Comparison of ENCODE assay signal across 8 mouse cellular contexts in the genomic region with DNA sequence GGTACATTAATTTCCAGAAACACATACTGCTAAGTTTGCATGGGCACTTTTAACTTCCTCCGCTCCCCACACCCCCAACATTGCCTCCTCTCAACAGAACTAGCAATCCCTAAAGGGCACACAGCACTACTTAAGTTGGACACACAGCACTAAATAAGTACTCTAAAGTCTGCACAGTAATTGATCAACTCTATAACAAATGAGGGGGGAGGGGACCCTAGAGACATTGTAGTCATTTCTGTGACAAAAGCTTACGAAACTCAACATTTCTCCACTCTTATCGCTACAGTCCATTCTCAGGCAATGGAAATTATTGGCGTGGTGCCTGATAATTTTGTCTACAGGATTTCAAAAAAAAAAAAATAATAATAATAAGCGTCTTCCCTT. TPM values are rescaled to one million over a fixed set of nuclear protein-coding genes. Genes with fewer than 3 reads are reported as not detected.
DNase-seq lines count a peak whose midpoint lies in the region; ATAC-seq and TF ChIP-seq lines count a peak whose summit lies in the region.

No protein-coding gene starts in this region.

- intact Hi-C loops in gastrocnemius, adult 2 months (cut with DNase I): loop anchor here (2.0 to 5.0 kb wide), 3 partner anchors 45 to 173 kb away; a partner anchor contains a TSS

- no peak for TF ChIP-seq CTCF in gastrocnemius, adult 2 months (IDR thresholded peaks at IDR 0.05)
- no peak for TF ChIP-seq CTCF in ES-Bruce4 (IDR thresholded peaks at IDR 0.05; ENCODE audit: low read depth, low read length)

- no peak for DNase-seq in gastrocnemius, adult 2 months
- DNase-seq in gastrocnemius, adult 8-10 months (ENCODE audit: low spot score in 2 of 2): no peak
- DNase-seq in limb, embryonic 11.5 days (ENCODE audit: low spot score): peak; percentile 40
- no peak for DNase-seq in right cerebral cortex, postnatal 4 days
- no peak for DNase-seq in frontal cortex, postnatal 36 days (ENCODE audit: low spot score in 2 of 2)

- ATAC-seq in forebrain, embryonic 16.5 days: no peak
- no peak for ATAC-seq in limb, embryonic 11.5 days (ENCODE audit: insufficient number of reproducible peaks, low FRiP score, low TSS enrichment, low read depth)
- no peak for ATAC-seq in neural tube, embryonic 15.5 days (ENCODE audit: low FRiP score)

- no peak for TF ChIP-seq POLR2A in ES-Bruce4 (IDR thresholded peaks at IDR 0.05; ENCODE audit: insufficient read depth, low read length)

- 0 out of 2 replicates have a peak overlapping the region, but pooled peaks have one; percentile 1 for H3K9ac ChIP-seq in ES-Bruce4 (ENCODE audit: low read depth, poor library complexity, severe bottlenecking)
- peak overlapping the region; percentile 15; the same call in 1 of the 2 replicates for H3K9ac ChIP-seq in forebrain, embryonic 16.5 days (replicated peaks; ENCODE audit: low read depth, low read length)
- no peak overlapping the region; the same call in 1 of the 2 replicates for H3K9ac ChIP-seq in limb, embryonic 11.5 days (ENCODE audit: low read length)
- H3K9ac ChIP-seq in neural tube, embryonic 15.5 days (replicated peaks): 0 out of 2 replicates have a peak overlapping the region, but pooled peaks have one; percentile 51

- peak overlapping the region; percentile 81 for H3K4me3 ChIP-seq in gastrocnemius, adult 2 months
- no peak overlapping the region for H3K4me3 ChIP-seq in ES-Bruce4 (ENCODE audit: low read depth, low read length)
- peak overlapping the region; percentile 52 for H3K4me3 ChIP-seq in forebrain, embryonic 16.5 days (replicated peaks; ENCODE audit: low read length)
- H3K4me3 ChIP-seq in limb, embryonic 11.5 days (ENCODE audit: low read depth, low read length): peak overlapping the region; percentile 49
- peak overlapping the region; percentile 48 for H3K4me3 ChIP-seq in neural tube, embryonic 15.5 days (replicated peaks)

- 3% methylated on average over 5 of the region's 5 CpGs for WGBS in forebrain, embryonic 16.5 days
- 6% methylated on average over 5 of the region's 5 CpGs for WGBS in limb, embryonic 11.5 days
- WGBS in neural tube, embryonic 15.5 days: 2% methylated on average over 5 of the region's 5 CpGs

- no peaks in the 10 kb centered on the region for H3K4me1 ChIP-seq in ES-Bruce4 (ENCODE audit: control insufficient read depth, insufficient read depth, low read length)
- H3K4me1 ChIP-seq in forebrain, embryonic 16.5 days (replicated peaks; ENCODE audit: control insufficient read depth, insufficient read depth, low read length): peaks cover 10% of the 10 kb centered on the region
- H3K4me1 ChIP-seq in limb, embryonic 11.5 days (ENCODE audit: control insufficient read depth, insufficient read depth, low read length): no peaks in the 10 kb centered on the region
- peaks cover 20% of the 10 kb centered on the region for H3K4me1 ChIP-seq in neural tube, embryonic 15.5 days

- peak overlapping the region; percentile 88 for H3K4me2 ChIP-seq in forebrain, embryonic 16.5 days (ENCODE audit: low read length)
- H3K4me2 ChIP-seq in limb, embryonic 11.5 days (ENCODE audit: low read depth, severe bottlenecking): peak overlapping the region; percentile 90
- H3K4me2 ChIP-seq in neural tube, embryonic 15.5 days: peak overlapping the region; percentile 94

- no peaks in the 10 kb centered on the region for H3K27me3 ChIP-seq in ES-Bruce4 (ENCODE audit: control insufficient read depth, insufficient read depth, low read length, poor library complexity, severe bottlenecking)
- H3K27me3 ChIP-seq in forebrain, embryonic 16.5 days (replicated peaks; ENCODE audit: control insufficient read depth, insufficient read depth, low read length): no peaks in the 10 kb centered on the region
- no peaks in the 10 kb centered on the region for H3K27me3 ChIP-seq in limb, embryonic 11.5 days (ENCODE audit: control insufficient read depth, insufficient read depth, low read length)
- H3K27me3 ChIP-seq in neural tube, embryonic 15.5 days (replicated peaks): 0 out of 2 replicates have a peak, but pooled peaks cover 8% of the 10 kb centered on the region

- no peaks in the 10 kb centered on the region for H3K9me3 ChIP-seq in ES-Bruce4 (replicated peaks; ENCODE audit: control insufficient read depth, insufficient read depth, low read length, poor library complexity, severe bottlenecking)
- no peaks in the 10 kb centered on the region for H3K9me3 ChIP-seq in forebrain, embryonic 16.5 days (ENCODE audit: control insufficient read depth, low read length)
- H3K9me3 ChIP-seq in limb, embryonic 11.5 days (ENCODE audit: control insufficient read depth, low read length): no peaks in the 10 kb centered on the region
- no peaks in the 10 kb centered on the region for H3K9me3 ChIP-seq in neural tube, embryonic 15.5 days (replicated peaks)

- no peaks in the 10 kb centered on the region for H3K36me3 ChIP-seq in ES-Bruce4 (ENCODE audit: control insufficient read depth, insufficient read depth, low read length, poor library complexity, severe bottlenecking)
- no peaks in the 10 kb centered on the region for H3K36me3 ChIP-seq in forebrain, embryonic 16.5 days (ENCODE audit: control insufficient read depth, insufficient read depth)
- H3K36me3 ChIP-seq in limb, embryonic 11.5 days (ENCODE audit: control insufficient read depth, insufficient read depth, low read length): no peaks in the 10 kb centered on the region; the same call in 1 of the 2 replicates
- H3K36me3 ChIP-seq in neural tube, embryonic 15.5 days: no peaks in the 10 kb centered on the region

- TF ChIP-seq EP300 in ES-Bruce4 (IDR thresholded peaks at IDR 0.05; ENCODE audit: insufficient read depth, low read depth, low read length): no peak

- peak overlapping the region; percentile 94 for H3K27ac ChIP-seq in gastrocnemius, adult 2 months
- H3K27ac ChIP-seq in ES-Bruce4 (ENCODE audit: insufficient read depth, low read length): no peak overlapping the region
- peak overlapping the region; percentile 3; the same call in 1 of the 2 replicates for H3K27ac ChIP-seq in forebrain, embryonic 16.5 days (ENCODE audit: low read length)
- H3K27ac ChIP-seq in limb, embryonic 11.5 days (replicated peaks; ENCODE audit: low read depth, low read length): no peak overlapping the region
- H3K27ac ChIP-seq in neural tube, embryonic 15.5 days (replicated peaks): 0 out of 2 replicates have a peak overlapping the region, but pooled peaks have one; percentile 61

RNA-seq across cellular contexts. Expression of a gene that starts 0.8 kb away (rescaled TPM):
- 10 to 100 TPM; 16.9 to 34.1 TPM for total RNA-seq in gastrocnemius, adult 2 months (2021)
- total RNA-seq in gastrocnemius, adult 8-10 months (2022): 10 to 100 TPM; 10.6 to 15.0 (median 13.7) TPM
- polyA plus RNA-seq in ES-Bruce4 (2011; ENCODE audit: insufficient read depth, insufficient read length, low read depth, missing spikeins): 2.0 TPM in 2 replicates
- 26.4 and 35.0 TPM in 2 replicates for polyA plus RNA-seq in forebrain, embryonic 16.5 days (2015; fragmentation: Nextera tagmentation; extraction: Ambion mirVana)
- polyA plus RNA-seq in limb, embryonic 11.5 days (2014; fragmentation: Nextera tagmentation; extraction: Ambion mirVana): 12.0 and 12.2 TPM in 2 replicates
- 30.5 TPM in 2 replicates for polyA plus RNA-seq in neural tube, embryonic 15.5 days (2015; fragmentation: Nextera tagmentation; extraction: Ambion mirVana)

Comparison
In these comparisons a context has a peak if more than half of its experiments do, and no peak if none do; other contexts are left out.
1. H3K27ac ChIP-seq: peak in gastrocnemius, adult 2 months (single experiment), forebrain, embryonic 16.5 days (single experiment) and neural tube, embryonic 15.5 days (single experiment); none in ES-Bruce4 (single experiment) and limb, embryonic 11.5 days (single experiment).
2. Peak in every context shown above with its lines, with median percentiles within 50 percentile points of each other: H3K4me2 ChIP-seq.